Mouse (Mus musculus): ENCODE measurements around the gene Nhlrc2. TPM values are rescaled to one million over a fixed set of nuclear protein-coding genes. Genes with fewer than 3 reads are reported as not detected.
A peak's percentile ranks its signal among the peaks of the same experiment; 100 is the strongest.
"Not testable (repeated sequence)": the region's sequence is repeated elsewhere in the genome, so short reads cannot be mapped to it uniquely, and the experiment has no call there.

Nhlrc2 gene
- polyA plus RNA-seq (2021) = 18.4 TPM

- POLR2A ChIA-PET = interaction anchor here (0.6 to 2.2 kb wide), 7 partner anchors 17 to 338 kb away, joined by 3 to 10 read pairs (median 4); no protein-coding TSS in a partner anchor
- no peaks in the 10 kb centered on the region for H3K27me3 ChIP-seq
- peak; percentile 53 for DNase-seq (ENCODE audit: low read depth, low spot score)
- TF ChIP-seq CTCF (IDR thresholded peaks at IDR 0.05) = no peak
- ATAC-seq = peak; percentile 82
- in situ Hi-C loops (cut with MboI; ENCODE audit: low pct_unique_long_range_greater_than_20kb) = no loop called here
- CTCF ChIA-PET = interaction anchor here (1.0 to 1.2 kb wide), 4 partner anchors 10 to 126 kb away, joined by 3 to 6 read pairs (median 4); no protein-coding TSS in a partner anchor
Measured at GRCm38 (mm10) chr19:56548230-56549032, at the start of gene Nhlrc2. Gene Nhlrc2 (plus strand): TSS chr19:56548261.

GRCm38 (mm10) chr19:56503069-56503468, 45.0 kb upstream of the Nhlrc2 start:
- POLR2A ChIA-PET; in situ Hi-C loops (cut with MboI; ENCODE audit: low pct_unique_long_range_greater_than_20kb); DNase-seq (ENCODE audit: low read depth, low spot score); ATAC-seq; H3K27me3 ChIP-seq: not testable (repeated sequence)
- CTCF ChIA-PET = interaction anchor here (2.0 kb wide), 1 partner anchor 10 kb away, joined by 4 read pairs; no protein-coding TSS in a partner anchor

DNA sequence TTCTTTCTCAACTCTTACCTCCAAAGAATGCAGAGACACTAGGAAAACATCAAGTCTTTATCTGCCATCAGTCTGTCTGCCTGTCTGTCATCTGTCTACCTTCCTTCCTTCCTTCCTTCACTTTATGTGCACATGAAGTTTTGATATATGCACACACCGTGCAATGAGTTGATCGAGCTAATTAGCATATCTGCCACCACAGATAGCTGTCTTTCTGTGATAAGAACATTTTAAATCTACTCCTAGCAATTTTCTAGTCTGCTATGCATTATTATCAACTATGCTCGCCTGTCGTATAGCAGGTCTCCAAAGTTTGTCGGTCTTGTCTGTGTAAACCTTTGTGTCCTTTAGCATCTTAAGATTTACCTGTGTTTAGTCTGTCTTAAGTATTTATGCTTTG, 44.5 kb upstream of the Nhlrc2 start:
- in situ Hi-C loops (cut with MboI; ENCODE audit: low pct_unique_long_range_greater_than_20kb); POLR2A ChIA-PET; ATAC-seq; H3K27me3 ChIP-seq; DNase-seq (ENCODE audit: low read depth, low spot score): not testable (repeated sequence)
- CTCF ChIA-PET = interaction anchor here (1.3 to 2.0 kb wide), 2 partner anchors 10 to 80 kb away, joined by 4 read pairs; no protein-coding TSS in a partner anchor

DNA sequence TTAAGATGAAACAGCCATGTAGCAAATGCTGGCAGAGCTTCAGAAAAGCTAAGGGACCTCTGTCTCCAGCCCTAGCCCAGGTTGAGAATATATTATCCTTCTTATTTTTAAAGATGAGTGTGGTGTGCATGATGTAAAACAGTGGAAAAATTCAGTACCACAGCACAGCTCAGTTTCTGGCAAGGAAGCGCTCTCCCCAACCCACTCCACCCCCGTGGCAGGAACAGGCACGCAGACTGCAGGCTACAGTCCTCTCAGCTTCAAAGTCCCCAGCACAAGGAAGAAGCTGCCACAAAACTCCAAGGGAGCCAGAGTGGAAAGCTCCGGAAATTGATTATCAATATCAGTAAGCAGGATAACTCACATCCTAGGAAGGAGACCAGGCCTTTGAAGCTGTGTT, 36.9 kb upstream of the Nhlrc2 start:
- ATAC-seq; H3K27me3 ChIP-seq; CTCF ChIA-PET; DNase-seq (ENCODE audit: low read depth, low spot score); POLR2A ChIA-PET; in situ Hi-C loops (cut with MboI; ENCODE audit: low pct_unique_long_range_greater_than_20kb): not testable (repeated sequence)

DNA sequence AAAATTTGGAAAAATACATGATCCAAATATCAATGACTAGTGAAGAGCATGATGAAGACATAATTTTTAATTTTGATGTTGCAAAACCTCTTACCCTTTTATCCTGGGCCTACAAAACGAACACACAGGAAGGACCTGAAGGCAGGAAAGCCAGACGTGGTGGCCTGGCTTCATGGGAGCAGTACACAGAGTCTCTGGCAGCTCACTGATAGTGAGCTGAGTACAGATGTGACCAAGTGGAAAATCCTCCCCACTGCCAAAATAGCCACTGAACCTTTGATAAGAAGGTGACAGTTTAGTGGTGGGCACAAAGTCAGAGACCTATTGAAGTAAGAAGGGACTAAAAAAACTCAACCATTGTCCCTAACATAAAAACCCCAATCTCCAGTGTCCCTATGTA, 34.5 kb upstream of the Nhlrc2 start:
- in situ Hi-C loops (cut with MboI; ENCODE audit: low pct_unique_long_range_greater_than_20kb); H3K27me3 ChIP-seq: not testable (repeated sequence)

DNA sequence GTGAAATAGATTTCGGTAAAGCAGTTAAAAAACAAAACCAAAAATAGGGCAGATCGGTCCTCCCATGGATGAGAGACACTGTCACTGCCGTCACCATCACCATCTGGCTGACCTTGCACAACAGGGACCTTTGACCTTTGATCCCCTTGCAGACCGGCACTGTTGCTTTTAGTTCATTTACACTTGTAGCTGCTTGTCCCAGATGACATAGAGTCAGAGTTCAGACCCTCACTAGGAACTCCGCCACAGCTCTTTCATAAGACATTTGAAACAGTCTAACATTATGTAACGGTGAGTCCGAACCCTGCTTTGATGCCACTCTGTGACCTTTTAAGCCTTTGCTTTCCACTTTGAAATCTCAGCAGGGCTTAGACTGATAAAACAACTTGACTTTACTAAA, 28.7 kb upstream of the Nhlrc2 start:
- in situ Hi-C loops (cut with MboI; ENCODE audit: low pct_unique_long_range_greater_than_20kb); ATAC-seq; H3K27me3 ChIP-seq; DNase-seq (ENCODE audit: low read depth, low spot score): not testable (repeated sequence)
- POLR2A ChIA-PET = interaction anchor here (1.2 kb wide), 1 partner anchor 96 kb away, joined by 6 read pairs; no protein-coding TSS in a partner anchor
- CTCF ChIA-PET = interaction anchor here (1.0 kb wide), 1 partner anchor 256 kb away, joined by 3 read pairs; no protein-coding TSS in a partner anchor

More for the DNA sequence above, 34.5 kb upstream of the Nhlrc2 start:
- POLR2A ChIA-PET; DNase-seq (ENCODE audit: low read depth, low spot score); ATAC-seq: not testable (repeated sequence)
- CTCF ChIA-PET = interaction anchor here (1.1 to 1.5 kb wide), 2 partner anchors 10 to 13 kb away, joined by 4 read pairs; no protein-coding TSS in a partner anchor

- ATAC-seq; H3K27me3 ChIP-seq; POLR2A ChIA-PET; CTCF ChIA-PET; DNase-seq (ENCODE audit: low read depth, low spot score); in situ Hi-C loops (cut with MboI; ENCODE audit: low pct_unique_long_range_greater_than_20kb): not testable (repeated sequence)
Measured at GRCm38 (mm10) chr19:56530529-56530928, 17.5 kb upstream of the Nhlrc2 start.

GRCm38 (mm10) chr19:56531251-56531650, 16.8 kb upstream of the Nhlrc2 start:
- in situ Hi-C loops (cut with MboI; ENCODE audit: low pct_unique_long_range_greater_than_20kb) = no loop called here
- H3K27me3 ChIP-seq = no peaks in the 10 kb centered on the region
- TF ChIP-seq CTCF (IDR thresholded peaks at IDR 0.05) = no peak
- ChIA-PET POLR2A (interaction anchor here (0.7 to 1.4 kb wide), 2 partner anchors 16 to 18 kb away, joined by 3 to 4 read pairs; partner anchors contain the start of gene Dclre1a), CTCF (interaction anchor here (1.2 kb wide), 1 partner anchor 9 kb away, joined by 4 read pairs; no protein-coding TSS in a partner anchor)
- DNase-seq (ENCODE audit: low read depth, low spot score) = no peak
- ATAC-seq = no peak

- ChIA-PET POLR2A (interaction anchor here (1.0 kb wide), 1 partner anchor 14 kb away, joined by 3 read pairs; no protein-coding TSS in a partner anchor), CTCF (interaction anchor here (0.8 to 1.0 kb wide), 2 partner anchors 11 to 39 kb away, joined by 3 read pairs; no protein-coding TSS in a partner anchor)
- DNase-seq (ENCODE audit: low read depth, low spot score) = no peak
- H3K27me3 ChIP-seq = no peaks in the 10 kb centered on the region
- no peak for ATAC-seq
- no peak for TF ChIP-seq CTCF (IDR thresholded peaks at IDR 0.05)
- in situ Hi-C loops (cut with MboI; ENCODE audit: low pct_unique_long_range_greater_than_20kb) = no loop called here
Measured at GRCm38 (mm10) chr19:56533291-56534071, 14.6 kb upstream of the Nhlrc2 start.

GRCm38 (mm10) chr19:56534337-56534736, 13.7 kb upstream of the Nhlrc2 start:
- in situ Hi-C loops (cut with MboI; ENCODE audit: low pct_unique_long_range_greater_than_20kb) = no loop called here
- ChIA-PET CTCF (interaction anchor here (0.8 to 1.1 kb wide), 3 partner anchors 10 to 40 kb away, joined by 3 read pairs; no protein-coding TSS in a partner anchor), POLR2A (interaction anchor here (1.0 kb wide), 1 partner anchor 13 kb away, joined by 3 read pairs; no protein-coding TSS in a partner anchor)
- ATAC-seq (no peak), DNase-seq (ENCODE audit: low read depth, low spot score) (no peak)
- H3K27me3 ChIP-seq = no peaks in the 10 kb centered on the region
- no peak for TF ChIP-seq CTCF (IDR thresholded peaks at IDR 0.05)

All from Patski (cell line).